Mouse (Mus musculus) granulocyte monocyte progenitor cell, adult 5-6 weeks (primary cell): ENCODE measurements around the gene Zfp112. TPM values are rescaled to one million over a fixed set of nuclear protein-coding genes. Genes with fewer than 3 reads are reported as not detected.
"Not testable (repeated sequence)": the region's sequence is repeated elsewhere in the genome, so short reads cannot be mapped to it uniquely, and the experiment has no call there.

Experiments
- ATAC-seq: replicated peaks from 2 replicates; pipeline ENCODE4 v1.8.0; 2016; ENCODE audit warnings: mild to moderate bottlenecking, moderate TSS enrichment, inconsistent platforms; ENCODE audit not compliant: poor library complexity, severe bottlenecking
- total RNA-seq, 2 experiments: library from RNA; stranded (forward) in 1 of 2; stranded (reverse) in 1 of 2; fragments of 200-712, 200-1000 nt in 1 of 2; fragments of >200 nt in 1 of 2; fragmentation: Nextera tagmentation in 1 of 2; gene quantifications; 2 replicates each; pipeline ENCODE4 v1.2.3; 2014 to 2017

The Zfp112 gene
- 1.1 and 1.9 TPM in 2 replicates for total RNA-seq (2014; fragmentation: Nextera tagmentation)
- 0.22 and 0.57 TPM in 2 replicates for total RNA-seq (2017)

- ATAC-seq: peak; percentile 48
Measured at GRCm38 (mm10) chr7:24112156-24112856, at the start of gene Zfp112. Gene Zfp112 (plus strand): TSS chr7:24112314.

GRCm38 (mm10) chr7:24074424-24074823 is 37.7 kb upstream of the Zfp112 start:
- not testable (repeated sequence) for ATAC-seq

GRCm38 (mm10) chr7:24081634-24082431 is 30.3 kb upstream of the Zfp112 start, which contains the start of gene Zfp180:
Gene Zfp180 (plus strand): TSS chr7:24081924.
- peak; percentile 89 for ATAC-seq

GRCm38 (mm10) chr7:24082457-24083235 is 29.5 kb upstream of the Zfp112 start:
- ATAC-seq: peak; percentile 12

GRCm38 (mm10) chr7:24086871-24087270 is 25.2 kb upstream of the Zfp112 start:
- ATAC-seq: no peak

- ATAC-seq: no peak
Measured at GRCm38 (mm10) chr7:24087485-24088125, 24.5 kb upstream of the Zfp112 start.

GRCm38 (mm10) chr7:24104403-24104802 is 7.7 kb upstream of the Zfp112 start:
- no peak for ATAC-seq

GRCm38 (mm10) chr7:24105144-24105703 is 6.9 kb upstream of the Zfp112 start:
- no peak for ATAC-seq

- ATAC-seq: no peak
Measured at GRCm38 (mm10) chr7:24110839-24111238, 1.3 kb upstream of the Zfp112 start.

GRCm38 (mm10) chr7:24111772-24112155 is 350 bp upstream of the Zfp112 start:
- no peak for ATAC-seq

- ATAC-seq: peak; percentile 68
Measured at GRCm38 (mm10) chr7:24113001-24113400, 887 bp downstream of the Zfp112 start.

- no peak for ATAC-seq
Measured at GRCm38 (mm10) chr7:24116655-24117054, 4.5 kb downstream of the Zfp112 start.

GRCm38 (mm10) chr7:24133425-24133995 is 21.4 kb downstream of the Zfp112 start:
- 0 out of 2 replicates have a peak, but pooled peaks have one; percentile 1 for ATAC-seq

- peak; percentile 100 for ATAC-seq
Measured at GRCm38 (mm10) chr7:24133996-24134828, 22.1 kb downstream of the Zfp112 start, which contains the start of gene Zfp235. Gene Zfp235 (plus strand): TSS chr7:24134169.

GRCm38 (mm10) chr7:24142566-24142965 is 30.5 kb downstream of the Zfp112 start:
- ATAC-seq: peak; percentile 98

GRCm38 (mm10) chr7:24153272-24153671 is 41.2 kb downstream of the Zfp112 start:
- peak; percentile 90 for ATAC-seq

GRCm38 (mm10) chr7:24172191-24172590 is 60.1 kb downstream of the Zfp112 start:
- ATAC-seq: no peak

- peak; percentile 89 for ATAC-seq
Measured at GRCm38 (mm10) chr7:24174618-24175336, 62.7 kb downstream of the Zfp112 start, which contains the start of gene Zfp114. Gene Zfp114 (plus strand): TSS chr7:24175060.
